Mouse (Mus musculus): ENCODE data around the gene Adam1b.

GRCm38 (mm10) chr5:121537588-121537987, 34.4 kb upstream of the Adam1b start:
- TF ChIP-seq GATA1 (IDR thresholded peaks at IDR 0.05; ENCODE audit: low read length): no peak
- no peak for TF ChIP-seq TAL1 (IDR thresholded peaks at IDR 0.05; ENCODE audit: low read length)

Data from erythroblast, embryonic 14.5 days (primary cell).